Mouse (Mus musculus): Measurements from ENCODE around the gene Slc24a5.
A peak's percentile ranks its signal among the peaks of the same experiment; 100 is the strongest.

Gene Slc24a5

GRCm38 (mm10) chr2:125119381-125120110, 51.6 kb downstream of the Slc24a5 start:
- peak; percentile 53 for DNase-seq (ENCODE audit: low read depth, low spot score)

- no peak for DNase-seq (ENCODE audit: low read depth, low spot score)
Observed at GRCm38 (mm10) chr2:125122288-125122623, 54.3 kb downstream of the Slc24a5 start.

GRCm38 (mm10) chr2:125122624-125123476, 54.9 kb downstream of the Slc24a5 start:
- DNase-seq (ENCODE audit: low read depth, low spot score), result no peak

GRCm38 (mm10) chr2:125123477-125123852, 55.5 kb downstream of the Slc24a5 start, which contains the start of gene Myef2:
Gene Myef2 (minus strand): TSS chr2:125123661.
- peak; percentile 34 for DNase-seq (ENCODE audit: low read depth, low spot score)

GRCm38 (mm10) chr2:125125824-125126223, 57.9 kb downstream of the Slc24a5 start:
- no peak for DNase-seq (ENCODE audit: low read depth, low spot score)

- DNase-seq (ENCODE audit: low read depth, low spot score), result no peak
Observed at GRCm38 (mm10) chr2:125126792-125127191, 58.9 kb downstream of the Slc24a5 start.

- DNase-seq (ENCODE audit: low read depth, low spot score), result no peak
Observed at GRCm38 (mm10) chr2:125134113-125134512, 66.2 kb downstream of the Slc24a5 start.

- DNase-seq (ENCODE audit: low read depth, low spot score), result peak; percentile 74
Observed at GRCm38 (mm10) chr2:125135903-125136811, 68.2 kb downstream of the Slc24a5 start, which contains the start of gene Ctxn2. Gene Ctxn2 (plus strand): TSS chr2:125136692.

- peak; percentile 28 for DNase-seq (ENCODE audit: low read depth, low spot score)
Observed at GRCm38 (mm10) chr2:125136846-125137245, 68.9 kb downstream of the Slc24a5 start.
